Mouse (Mus musculus): Measurements from ENCODE around the gene Gatad2b. TPM values are rescaled to one million over a fixed set of nuclear protein-coding genes. Genes with fewer than 3 reads are reported as not detected.
A peak's percentile ranks its signal among the peaks of the same experiment; 100 is the strongest.
"Not testable (repeated sequence)": the region's sequence is repeated elsewhere in the genome, so short reads cannot be mapped to it uniquely, and the experiment has no call there.

Gene Gatad2b
- polyA plus RNA-seq, 1 experiment: 17.5 TPM

DNA sequence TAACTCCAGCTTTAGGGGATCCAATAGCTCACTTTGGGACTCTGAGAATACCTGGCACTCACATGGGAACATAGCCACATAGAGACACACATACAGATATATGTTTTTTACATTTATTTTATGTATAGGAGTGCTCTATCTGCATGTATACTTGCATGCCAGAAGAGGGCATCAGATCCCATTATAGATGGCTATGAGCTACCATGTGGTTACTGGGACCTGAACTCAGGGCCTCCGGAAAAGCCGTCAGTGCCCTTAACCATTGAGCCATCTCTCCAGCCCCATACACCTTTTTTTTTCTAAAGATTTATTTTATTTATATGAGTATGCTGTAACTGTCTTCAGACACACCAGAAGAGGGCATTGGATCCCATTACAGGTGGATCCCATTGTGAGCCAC is 8.8 kb upstream of the Gatad2b start:
- 88% methylated on average over 2 of the region's 2 CpGs for WGBS
- TF ChIP-seq CTCF (IDR thresholded peaks at IDR 0.05; ENCODE audit: control insufficient read depth, insufficient read depth, low read length): no peak
- TF ChIP-seq POLR2A (IDR thresholded peaks at IDR 0.05; ENCODE audit: borderline replicate concordance, control insufficient read depth, low read depth, low read length): no peak
- Histone ChIP-seq H3K4me3 (replicated peaks; ENCODE audit: control insufficient read depth, low read depth, low read length) (no peak overlapping the region), H3K4me1 (ENCODE audit: control insufficient read depth, insufficient read depth, low read length) (no peaks in the 10 kb centered on the region), H3K27ac (ENCODE audit: control insufficient read depth, insufficient read depth, low read depth, low read length, poor library complexity) (no peak overlapping the region)

GRCm38 (mm10) chr3:90289403-90289802 is 3.6 kb upstream of the Gatad2b start:
- H3K27ac ChIP-seq (ENCODE audit: control insufficient read depth, insufficient read depth, low read depth, low read length, poor library complexity); H3K4me1 ChIP-seq (ENCODE audit: control insufficient read depth, insufficient read depth, low read length); H3K4me3 ChIP-seq (replicated peaks; ENCODE audit: control insufficient read depth, low read depth, low read length): not testable (repeated sequence)
- WGBS: 60% methylated on average over 3 of the region's 3 CpGs

DNA sequence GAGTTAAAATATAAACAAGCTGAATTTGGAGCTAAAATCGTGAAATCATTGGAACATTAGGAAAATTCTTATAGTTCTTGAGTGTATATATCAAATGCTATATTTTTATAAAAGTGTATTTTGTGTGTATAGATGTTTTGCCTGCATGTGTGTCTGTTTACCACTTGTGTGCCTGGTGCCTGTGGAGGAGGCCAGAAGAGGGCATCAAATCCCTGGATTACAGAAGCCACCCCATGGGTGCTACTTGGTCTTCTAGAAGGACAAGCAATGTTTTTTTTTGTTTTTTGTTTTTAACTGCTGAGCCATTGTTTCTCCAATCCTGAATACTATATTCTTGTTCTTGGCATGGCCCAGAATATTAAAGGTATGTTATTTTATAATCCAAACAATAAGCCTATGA is 2.4 kb upstream of the Gatad2b start:
- Histone ChIP-seq H3K27ac (ENCODE audit: control insufficient read depth, insufficient read depth, low read depth, low read length, poor library complexity) (no peak overlapping the region), H3K4me1 (ENCODE audit: control insufficient read depth, insufficient read depth, low read length) (no peaks in the 10 kb centered on the region; the same call in 1 of the 2 replicates), H3K4me3 (replicated peaks; ENCODE audit: control insufficient read depth, low read depth, low read length) (no peak overlapping the region)
- TF ChIP-seq POLR2A (IDR thresholded peaks at IDR 0.05; ENCODE audit: borderline replicate concordance, control insufficient read depth, low read depth, low read length) (no peak), CTCF (IDR thresholded peaks at IDR 0.05; ENCODE audit: control insufficient read depth, insufficient read depth, low read length) (no peak)
- WGBS: 91% methylated on average over 1 of the region's 1 CpGs

- no peak overlapping the region; the same call in 1 of the 2 replicates for H3K27ac ChIP-seq (ENCODE audit: control insufficient read depth, insufficient read depth, low read depth, low read length, poor library complexity)
- WGBS: 12% methylated on average over 2 of the region's 2 CpGs
These were observed 1.0 kb upstream of the Gatad2b start for GRCm38 (mm10) chr3:90291982-90292344.

DNA sequence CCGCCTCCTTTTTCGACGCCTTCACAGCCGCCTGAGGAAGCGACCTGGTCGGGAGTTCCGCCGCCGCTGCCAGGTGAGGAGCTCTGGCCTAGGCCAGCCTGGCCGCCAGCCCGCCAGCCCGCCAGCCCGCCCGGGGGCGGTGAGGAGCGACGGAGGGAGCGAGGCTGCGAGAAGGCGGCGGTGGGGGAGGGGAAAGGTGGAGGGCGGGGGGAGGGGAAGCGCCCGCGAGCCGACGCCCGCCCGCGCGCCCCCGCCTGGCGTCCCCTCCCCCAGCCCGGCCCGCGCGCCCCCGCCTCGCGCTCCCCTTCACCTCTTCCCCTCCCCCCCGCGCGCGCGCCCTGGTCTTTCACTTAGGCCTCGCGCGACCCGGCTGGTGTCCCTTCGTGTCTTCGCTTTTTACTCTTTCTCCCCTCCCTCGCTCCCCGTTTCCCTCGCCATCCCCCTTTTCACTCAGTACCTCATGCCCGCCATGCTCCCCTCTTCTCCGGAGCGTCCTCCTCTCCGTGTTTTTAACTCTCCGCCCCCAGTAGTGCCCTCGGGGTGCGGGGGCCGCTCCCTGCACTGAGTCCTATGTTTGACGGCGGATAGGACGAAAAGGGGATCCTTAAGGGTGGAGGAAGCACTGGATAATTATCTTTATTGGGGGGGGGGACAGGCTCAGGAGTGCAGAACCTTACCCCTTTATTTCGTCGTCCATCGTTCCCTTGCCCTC is 530 bp downstream of the Gatad2b start:
- Histone ChIP-seq H3K4me3 (replicated peaks; ENCODE audit: control insufficient read depth, low read depth, low read length) (peak overlapping the region; percentile 91), H3K4me1 (ENCODE audit: control insufficient read depth, insufficient read depth, low read length) (no peaks in the 10 kb centered on the region; the same call in 1 of the 2 replicates), H3K27ac (ENCODE audit: control insufficient read depth, insufficient read depth, low read depth, low read length, poor library complexity) (peak overlapping the region; percentile 80)
- TF ChIP-seq POLR2A (IDR thresholded peaks at IDR 0.05; ENCODE audit: borderline replicate concordance, control insufficient read depth, low read depth, low read length) (no peak), CTCF (IDR thresholded peaks at IDR 0.05; ENCODE audit: control insufficient read depth, insufficient read depth, low read length) (no peak)
- WGBS: under 1% methylated on average over 58 of the region's 68 CpGs

More at GRCm38 (mm10) chr3:90291982-90292344, 1.0 kb upstream of the Gatad2b start:
- Histone ChIP-seq H3K4me1 (ENCODE audit: control insufficient read depth, insufficient read depth, low read length) (no peaks in the 10 kb centered on the region; the same call in 1 of the 2 replicates), H3K4me3 (replicated peaks; ENCODE audit: control insufficient read depth, low read depth, low read length) (no peak overlapping the region)
- TF ChIP-seq POLR2A (IDR thresholded peaks at IDR 0.05; ENCODE audit: borderline replicate concordance, control insufficient read depth, low read depth, low read length): no peak
- no peak for TF ChIP-seq CTCF (IDR thresholded peaks at IDR 0.05; ENCODE audit: control insufficient read depth, insufficient read depth, low read length)

- 16% methylated on average over 11 of the region's 11 CpGs for WGBS
- no peak overlapping the region for H3K27ac ChIP-seq (ENCODE audit: control insufficient read depth, insufficient read depth, low read depth, low read length, poor library complexity)
- TF ChIP-seq CTCF (IDR thresholded peaks at IDR 0.05; ENCODE audit: control insufficient read depth, insufficient read depth, low read length) (no peak), POLR2A (IDR thresholded peaks at IDR 0.05; ENCODE audit: borderline replicate concordance, control insufficient read depth, low read depth, low read length) (no peak)
- peak overlapping the region; percentile 91 for H3K4me3 ChIP-seq (replicated peaks; ENCODE audit: control insufficient read depth, low read depth, low read length)
- H3K4me1 ChIP-seq (ENCODE audit: control insufficient read depth, insufficient read depth, low read length): no peaks in the 10 kb centered on the region; the same call in 1 of the 2 replicates
These were observed 1.1 kb downstream of the Gatad2b start for GRCm38 (mm10) chr3:90294064-90294440.

- no peak for TF ChIP-seq CTCF (IDR thresholded peaks at IDR 0.05; ENCODE audit: control insufficient read depth, insufficient read depth, low read length)
- no peak for TF ChIP-seq POLR2A (IDR thresholded peaks at IDR 0.05; ENCODE audit: borderline replicate concordance, control insufficient read depth, low read depth, low read length)
- WGBS: 57% methylated on average over 2 of the region's 2 CpGs
- H3K4me3 ChIP-seq (replicated peaks; ENCODE audit: control insufficient read depth, low read depth, low read length): no peak overlapping the region
- H3K4me1 ChIP-seq (ENCODE audit: control insufficient read depth, insufficient read depth, low read length): no peaks in the 10 kb centered on the region; the same call in 1 of the 2 replicates
- H3K27ac ChIP-seq (ENCODE audit: control insufficient read depth, insufficient read depth, low read depth, low read length, poor library complexity): no peak overlapping the region
These were observed 1.7 kb downstream of the Gatad2b start for GRCm38 (mm10) chr3:90294651-90295050.

- Histone ChIP-seq H3K27ac (ENCODE audit: control insufficient read depth, insufficient read depth, low read depth, low read length, poor library complexity) (no peak overlapping the region), H3K4me3 (replicated peaks; ENCODE audit: control insufficient read depth, low read depth, low read length) (no peak overlapping the region), H3K4me1 (ENCODE audit: control insufficient read depth, insufficient read depth, low read length) (no peaks in the 10 kb centered on the region)
- WGBS: 92% methylated on average over 3 of the region's 3 CpGs
- no peak for TF ChIP-seq CTCF (IDR thresholded peaks at IDR 0.05; ENCODE audit: control insufficient read depth, insufficient read depth, low read length)
- no peak for TF ChIP-seq POLR2A (IDR thresholded peaks at IDR 0.05; ENCODE audit: borderline replicate concordance, control insufficient read depth, low read depth, low read length)
These were observed 12.8 kb downstream of the Gatad2b start for GRCm38 (mm10) chr3:90305801-90306200.

DNA sequence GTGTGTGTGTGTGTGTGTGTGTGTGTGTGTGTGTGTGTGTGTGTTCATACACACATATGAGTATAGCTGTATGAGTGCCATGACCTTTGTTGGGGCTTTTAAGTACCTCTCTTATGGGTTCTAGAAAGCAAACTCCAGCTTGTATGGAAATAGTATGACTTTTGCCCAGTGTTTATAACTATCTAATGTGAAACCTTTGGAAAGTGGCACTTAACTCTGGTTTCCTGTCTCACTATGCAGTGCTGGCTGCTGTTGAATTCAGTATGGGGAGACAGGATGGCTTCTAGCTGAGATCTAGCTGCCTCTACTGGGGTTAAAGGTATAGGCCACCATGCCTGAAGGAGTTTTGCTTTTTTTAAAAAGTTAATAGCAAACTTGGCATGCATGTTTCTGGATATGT is 16.6 kb downstream of the Gatad2b start:
- TF ChIP-seq CTCF (IDR thresholded peaks at IDR 0.05; ENCODE audit: control insufficient read depth, insufficient read depth, low read length): no peak
- TF ChIP-seq POLR2A (IDR thresholded peaks at IDR 0.05; ENCODE audit: borderline replicate concordance, control insufficient read depth, low read depth, low read length): no peak
- Histone ChIP-seq H3K4me3 (replicated peaks; ENCODE audit: control insufficient read depth, low read depth, low read length) (no peak overlapping the region), H3K27ac (ENCODE audit: control insufficient read depth, insufficient read depth, low read depth, low read length, poor library complexity) (no peak overlapping the region), H3K4me1 (ENCODE audit: control insufficient read depth, insufficient read depth, low read length) (no peaks in the 10 kb centered on the region)

Measured in bone marrow, adult 2 months (tissue).